Mouse (Mus musculus): ENCODE data around the gene Rpl6.
"Not testable (repeated sequence)": the region's sequence is repeated elsewhere in the genome, so short reads cannot be mapped to it uniquely, and the experiment has no call there.

DNA sequence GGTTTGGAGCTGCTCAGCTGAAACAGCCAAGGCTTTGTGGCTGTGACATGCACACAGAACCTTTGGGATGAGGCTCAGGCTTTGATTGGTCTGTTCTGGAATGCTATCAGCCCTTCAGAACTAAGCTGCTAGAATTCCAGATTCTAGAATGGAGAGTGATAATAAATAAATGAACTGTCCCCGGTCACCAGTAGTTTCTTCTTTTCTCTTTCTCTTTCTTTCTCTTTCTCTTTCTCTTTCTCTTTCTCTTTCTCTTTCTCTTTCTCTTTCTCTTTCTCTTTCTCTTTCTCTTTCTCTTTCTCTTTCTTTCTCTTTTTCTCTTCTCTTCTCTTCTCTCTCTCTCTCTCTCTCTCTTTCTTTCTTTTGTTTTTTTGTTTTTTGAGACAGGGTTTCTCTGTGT is 23.0 kb downstream of the Rpl6 start:
- not testable (repeated sequence) for TF ChIP-seq POLR2A, CTCF (IDR thresholded peaks at IDR 0.05; ENCODE audit: extremely low read depth, insufficient read depth, low read length)
